16 mouse cellular contexts compared by ENCODE assay signal in the genomic region with DNA sequence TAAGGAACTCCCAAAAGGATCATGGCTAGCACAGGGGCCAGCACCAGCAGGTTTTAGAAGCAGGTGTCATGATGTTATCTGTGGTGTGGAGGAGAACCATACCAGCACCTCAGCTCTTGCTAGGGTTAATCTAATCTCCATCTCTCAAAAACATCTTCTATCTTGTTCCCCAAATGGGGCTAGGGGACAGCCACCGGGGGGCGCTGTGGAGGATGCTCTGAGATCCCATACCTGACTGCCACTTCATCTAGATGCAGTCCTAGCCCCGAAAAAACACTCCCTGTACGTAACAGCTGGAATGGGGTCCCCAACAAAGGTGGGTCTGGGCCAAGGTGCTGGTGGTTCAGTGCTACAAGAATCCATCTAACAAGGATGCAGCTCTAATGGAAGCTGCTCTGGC. TPM values are rescaled to one million over a fixed set of nuclear protein-coding genes. Genes with fewer than 3 reads are reported as not detected.
A peak's percentile ranks its signal among the peaks of the same experiment; 100 is the strongest.
DNase-seq lines count a peak whose midpoint lies in the region; ATAC-seq and TF ChIP-seq lines count a peak whose summit lies in the region.
"Had no signal": no experiment of that assay in that cellular context is flagged by ENCODE, and none has a peak within 500 bp of the region (broad histone marks: within the 10 kb centered on the region; RNA-seq: fewer than 3 reads in every experiment).

No protein-coding gene starts in this region.

- 0 out of 2 replicates have a peak, but pooled peaks have one; percentile 7 for TF ChIP-seq CTCF in spleen, adult 2 months (IDR thresholded peaks at IDR 0.05; ENCODE audit: extremely low read depth, insufficient read depth, insufficient read length, insufficient replicate concordance)

- H3K9me3 ChIP-seq in midbrain, embryonic 10.5 days (replicated peaks) = no peaks in the 10 kb centered on the region
- no peaks in the 10 kb centered on the region for H3K9me3 ChIP-seq in forebrain, embryonic 10.5 days
- H3K9me3 ChIP-seq: kidney, embryonic 15.5 days; limb, embryonic 15.5 days had no signal

- ATAC-seq in megakaryocyte, adult 5-6 weeks (ENCODE audit: poor library complexity, severe bottlenecking) = peak; percentile 52; the same call in 1 of the 2 replicates
- ATAC-seq: hindbrain, postnatal 0 days had no signal

- no peaks in the 10 kb centered on the region for H3K27me3 ChIP-seq in spleen, adult 2 months (ENCODE audit: control insufficient read depth, insufficient read depth, low read length)
- H3K27me3 ChIP-seq in midbrain, embryonic 10.5 days (ENCODE audit: low read depth, poor library complexity, severe bottlenecking) = no peaks in the 10 kb centered on the region
- no peaks in the 10 kb centered on the region for H3K27me3 ChIP-seq in forebrain, embryonic 10.5 days (ENCODE audit: poor library complexity, severe bottlenecking)
- H3K27me3 ChIP-seq: kidney, embryonic 15.5 days; limb, embryonic 15.5 days had no signal

- no peak overlapping the region for H3K4me3 ChIP-seq in spleen, adult 2 months (ENCODE audit: extremely low read depth, insufficient read depth, insufficient read length)
- H3K4me3 ChIP-seq in midbrain, embryonic 10.5 days = no peak overlapping the region
- no peak overlapping the region for H3K4me3 ChIP-seq in forebrain, embryonic 10.5 days
- H3K4me3 ChIP-seq: kidney, embryonic 15.5 days; limb, embryonic 15.5 days had no signal

- H3K36me3 ChIP-seq in spleen, adult 2 months (ENCODE audit: control insufficient read depth, insufficient read depth, low read length) = no peaks in the 10 kb centered on the region
- no peaks in the 10 kb centered on the region for H3K36me3 ChIP-seq in midbrain, embryonic 10.5 days
- H3K36me3 ChIP-seq in forebrain, embryonic 10.5 days (replicated peaks) = no peaks in the 10 kb centered on the region
- H3K36me3 ChIP-seq: kidney, embryonic 15.5 days; limb, embryonic 15.5 days had no signal

- no peaks in the 10 kb centered on the region for H3K4me1 ChIP-seq in spleen, adult 2 months (ENCODE audit: control insufficient read depth, insufficient read depth, insufficient read length)
- H3K4me1 ChIP-seq in midbrain, embryonic 10.5 days = no peaks in the 10 kb centered on the region
- H3K4me1 ChIP-seq in forebrain, embryonic 10.5 days = no peaks in the 10 kb centered on the region
- H3K4me1 ChIP-seq: kidney, embryonic 15.5 days; limb, embryonic 15.5 days had no signal

- 55% methylated on average over 4 of the region's 4 CpGs for WGBS in spleen, adult 2 months
- 68% methylated on average over 4 of the region's 4 CpGs for WGBS in midbrain, embryonic 10.5 days
- WGBS in forebrain, embryonic 10.5 days = 64% methylated on average over 4 of the region's 4 CpGs

- intact Hi-C loops in left cerebral cortex, postnatal 10 days (cut with DNase I) = no loop called here

- peak; percentile 10 to 29 for DNase-seq in adrenal gland, postnatal 36 days
- DNase-seq in adrenal gland, adult 18-20 months (ENCODE audit: low spot score in 2 of 2) = no peak
- DNase-seq in spleen, adult 2 months (ENCODE audit: low read depth in 1 of 2, low spot score in 2 of 2) = no peak
- DNase-seq in spleen, postnatal 14 days (ENCODE audit: low spot score in 2 of 2) = no peak
- DNase-seq in left cerebral cortex, postnatal 10 days (ENCODE audit: extremely low spot score in 1 of 2, low spot score in 2 of 2) = no peak
- DNase-seq in midbrain, embryonic 10.5 days (ENCODE audit: low spot score) = no peak
- no peak for DNase-seq in forebrain, embryonic 10.5 days (ENCODE audit: extremely low spot score, low spot score)
- DNase-seq: B cell, adult 2 months; cerebellum, adult 9-10 months; embryo, embryonic 11 days; heart, adult 18-20 months had no signal

- no peak overlapping the region for H3K27ac ChIP-seq in spleen, adult 2 months (ENCODE audit: insufficient read depth, low read length)
- no peak overlapping the region for H3K27ac ChIP-seq in midbrain, embryonic 10.5 days (replicated peaks)
- H3K27ac ChIP-seq in forebrain, embryonic 10.5 days = no peak overlapping the region
- H3K27ac ChIP-seq: hindbrain, postnatal 0 days; kidney, embryonic 15.5 days; limb, embryonic 15.5 days; macrophage had no signal

- no peak for TF ChIP-seq POLR2A in spleen, adult 2 months (IDR thresholded peaks at IDR 0.05; ENCODE audit: low read depth, low read length)

RNA-seq across cellular contexts. Expression of a gene that starts 31.0 kb away (rescaled TPM):
- 10 to 100 TPM; 43.6 to 66.9 TPM for total RNA-seq in adrenal gland, postnatal 36 days (2021)
- total RNA-seq in adrenal gland, adult 18-20 months (2021) = 10 to 100 TPM; 20.3 to 60.0 TPM
- polyA plus RNA-seq in spleen, adult 2 months (2012; rRNA removed) = 2.7 TPM in 2 replicates
- 7.0 and 7.4 TPM in 2 replicates for total RNA-seq in megakaryocyte, adult 5-6 weeks (2015)
- 16.9 and 20.5 TPM in 2 replicates for total RNA-seq in megakaryocyte, adult 5-6 weeks (2017)
- total RNA-seq in left cerebral cortex, postnatal 10 days (2021) = 10 to 100 TPM; 14.5 to 17.6 TPM
- polyA plus RNA-seq in midbrain, embryonic 10.5 days (2016; fragmentation: Nextera tagmentation; extraction: Ambion mirVana) = 8.5 and 11.4 TPM in 2 replicates
- polyA plus RNA-seq in forebrain, embryonic 10.5 days (2016; fragmentation: Nextera tagmentation; extraction: Ambion mirVana) = 11.6 and 14.2 TPM in 2 replicates

Comparison
In these comparisons a context has a peak if more than half of its experiments do, and no peak if none do; other contexts are left out.
1. DNase-seq: peak in adrenal gland, postnatal 36 days (2 of 2); none in adrenal gland, adult 18-20 months (0 of 2), spleen, adult 2 months (0 of 2), spleen, postnatal 14 days (0 of 2), left cerebral cortex, postnatal 10 days (0 of 2), midbrain, embryonic 10.5 days (single experiment) and forebrain, embryonic 10.5 days (single experiment).